Mouse (Mus musculus): Measurements from ENCODE around the gene Micall1. TPM values are rescaled to one million over a fixed set of nuclear protein-coding genes. Genes with fewer than 3 reads are reported as not detected.

Micall1 gene
- 11.8 and 11.9 TPM in 2 replicates for polyA plus RNA-seq (2014; fragmentation: Nextera tagmentation; extraction: Ambion mirVana)

DNA sequence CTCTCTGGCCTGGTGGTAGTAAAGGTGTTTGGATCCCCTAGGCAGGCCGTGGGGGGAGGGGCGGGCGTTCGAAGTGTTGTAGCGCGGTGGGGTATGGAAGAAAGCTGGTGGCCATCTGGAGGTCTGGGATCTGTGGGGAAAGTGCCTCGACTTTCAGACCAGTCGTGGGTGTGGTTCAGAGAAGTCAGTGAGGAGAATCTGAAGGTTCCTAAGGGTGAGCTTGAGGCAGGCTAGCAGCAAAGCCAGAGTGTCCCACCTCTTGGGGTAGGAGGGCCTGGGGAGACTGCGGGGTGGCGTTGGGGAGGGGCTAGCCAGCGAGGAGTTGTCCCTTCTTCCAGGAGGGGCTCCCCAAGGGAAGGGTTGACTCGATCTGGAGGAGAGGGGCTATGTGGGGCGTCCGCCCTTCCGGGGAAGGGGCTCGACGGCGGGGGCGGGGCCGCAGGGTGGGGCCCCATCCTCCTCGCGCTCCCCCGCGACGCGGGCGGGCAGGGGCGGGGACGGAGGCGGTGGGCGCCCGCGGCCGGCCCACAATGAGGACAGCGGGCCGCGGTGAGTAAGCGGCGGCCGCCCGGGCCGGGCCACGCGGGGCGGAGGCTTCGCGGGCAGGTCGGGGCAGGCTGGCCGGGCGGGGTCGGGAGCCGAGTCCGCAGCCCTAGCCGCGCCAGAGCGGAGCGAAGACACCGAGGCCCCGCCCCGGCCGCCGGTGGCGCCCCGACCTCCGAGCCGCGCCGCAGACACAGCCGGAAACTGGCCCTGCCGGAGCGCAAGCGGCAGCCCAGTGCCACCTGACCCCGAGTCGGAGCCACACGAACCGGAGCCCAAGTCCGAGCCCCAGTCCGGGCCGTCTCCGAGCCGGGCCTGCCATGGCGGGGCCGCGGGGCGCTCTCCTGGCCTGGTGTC lies at the start of gene Micall1:
TSS of gene Micall1 (plus strand) at position 478 of the 900 bp plus-strand sequence.
- Histone ChIP-seq H3K9ac (replicated peaks; ENCODE audit: low read length) (peak within 1 kb of the TSS; percentile 92), H3K27ac (replicated peaks; ENCODE audit: low read depth, low read length) (peak within 1 kb of the TSS; percentile 77), H3K36me3 (ENCODE audit: control insufficient read depth, insufficient read depth, low read length) (0 out of 2 replicates have a peak, but pooled peaks cover 2% of the 10 kb centered on the region), H3K27me3 (ENCODE audit: control insufficient read depth, insufficient read depth, low read length) (no peaks in the 10 kb centered on the region), H3K9me3 (ENCODE audit: control insufficient read depth, low read length) (no peaks in the 10 kb centered on the region), H3K4me3 (replicated peaks; ENCODE audit: low read depth, low read length) (peak within 1 kb of the TSS; percentile 85), H3K4me2 (ENCODE audit: low read length) (peak within 1 kb of the TSS; percentile 98), H3K4me1 (ENCODE audit: control insufficient read depth, insufficient read depth, low read length) (peaks cover 25% of the 10 kb centered on the region)
- peak; percentile 77 for DNase-seq
- under 1% methylated on average over 66 of the region's 85 CpGs for WGBS
- peak; percentile 74 for ATAC-seq (ENCODE audit: low FRiP score, low TSS enrichment)

DNA sequence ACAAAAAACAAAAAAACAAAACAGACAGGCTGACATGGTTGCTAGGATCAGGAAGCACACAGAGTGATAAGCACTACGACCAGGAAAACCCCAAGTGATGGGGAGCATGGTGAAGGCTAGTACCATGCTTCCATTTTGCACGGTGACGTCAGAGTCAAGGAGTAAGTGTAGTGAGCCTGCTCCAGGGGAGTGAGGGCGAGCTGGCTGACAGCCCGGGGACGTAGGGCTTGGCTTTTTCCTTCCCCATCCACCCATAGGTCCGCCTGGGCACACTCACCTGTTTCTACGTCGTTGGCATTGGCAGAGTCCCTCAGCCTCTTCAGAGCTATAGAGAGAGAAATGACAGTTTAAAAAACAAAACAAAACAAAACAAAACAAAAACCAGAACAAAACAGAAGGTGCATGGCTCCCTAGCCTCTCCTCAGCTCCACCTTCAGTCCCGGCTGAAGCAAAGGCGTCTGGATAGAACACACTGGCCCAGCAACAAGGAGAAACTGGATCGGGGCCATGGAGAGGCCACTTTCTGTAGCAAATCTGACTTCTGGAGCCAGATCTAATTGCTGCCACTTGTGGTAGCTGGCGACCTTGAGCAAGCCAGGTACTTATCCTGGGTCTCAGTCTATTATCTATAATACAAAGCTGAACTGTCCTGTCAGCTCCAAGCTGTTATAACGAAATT lies 47.7 kb upstream of the Micall1 start:
- H3K36me3 ChIP-seq (ENCODE audit: control insufficient read depth, insufficient read depth, low read length), result peaks cover 47% of the 10 kb centered on the region

DNA sequence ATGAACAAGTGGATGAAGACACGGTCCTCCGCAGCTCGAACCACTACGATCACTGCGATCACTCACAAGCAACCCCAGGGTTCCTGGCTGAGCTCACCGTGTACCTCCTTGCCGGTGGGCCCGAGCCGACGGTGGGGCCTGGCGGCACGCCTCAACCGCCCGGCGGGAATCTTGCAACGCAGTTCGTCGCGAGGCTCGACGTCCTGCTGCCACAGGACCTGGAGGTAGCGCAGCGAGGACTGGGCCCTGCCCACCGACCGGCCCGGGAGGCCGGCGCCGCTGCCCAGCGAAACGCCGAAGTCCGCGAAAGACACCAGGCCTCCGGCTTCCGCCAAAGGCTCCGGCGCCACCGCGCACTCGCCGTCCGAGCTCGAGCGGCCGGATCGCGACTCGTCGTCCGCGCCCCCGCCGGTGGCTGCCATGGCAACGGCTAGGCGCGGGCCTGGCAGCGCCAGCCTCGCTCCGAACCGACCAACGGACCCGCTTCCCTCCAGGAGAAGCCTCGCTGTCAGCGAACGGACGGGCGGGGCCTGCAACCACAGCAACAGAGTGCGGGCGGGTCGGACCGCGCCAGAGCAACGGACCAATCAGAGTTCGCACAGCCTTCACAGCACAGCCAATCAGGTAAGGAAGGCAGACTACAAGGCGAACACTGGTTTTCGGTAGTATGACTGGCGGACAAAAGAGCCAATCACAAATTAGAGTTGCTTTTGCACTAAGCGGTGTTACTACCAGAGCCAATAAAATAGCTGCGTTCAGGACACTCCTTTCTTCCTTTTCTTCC lies 46.1 kb upstream of the Micall1 start, which contains the start of gene Ankrd54:
TSS of gene Ankrd54 (minus strand) at position 518 of the 784 bp plus-strand sequence.
- WGBS, result under 1% methylated on average over 76 of the region's 80 CpGs
- H3K4me3 ChIP-seq (replicated peaks; ENCODE audit: low read depth, low read length), result peak within 1 kb of the TSS; percentile 95
- peak; percentile 99 for DNase-seq
- peaks cover 32% of the 10 kb centered on the region for H3K36me3 ChIP-seq (ENCODE audit: control insufficient read depth, insufficient read depth, low read length)
- H3K4me2 ChIP-seq (ENCODE audit: low read length), result peak within 1 kb of the TSS; percentile 84
- ATAC-seq (ENCODE audit: low FRiP score, low TSS enrichment), result peak; percentile 100
- H3K4me1 ChIP-seq (ENCODE audit: control insufficient read depth, insufficient read depth, low read length), result peaks cover 10% of the 10 kb centered on the region
- H3K27me3 ChIP-seq (ENCODE audit: control insufficient read depth, insufficient read depth, low read length), result no peaks in the 10 kb centered on the region
- no peaks in the 10 kb centered on the region for H3K9me3 ChIP-seq (ENCODE audit: control insufficient read depth, low read length)
- H3K27ac ChIP-seq (replicated peaks; ENCODE audit: low read depth, low read length), result peak within 1 kb of the TSS; percentile 77
- peak within 1 kb of the TSS; percentile 86 for H3K9ac ChIP-seq (replicated peaks; ENCODE audit: low read length)

More for the DNA sequence above, 47.7 kb upstream of the Micall1 start:
- Histone ChIP-seq H3K27me3 (ENCODE audit: control insufficient read depth, insufficient read depth, low read length) (no peaks in the 10 kb centered on the region), H3K27ac (replicated peaks; ENCODE audit: low read depth, low read length) (no peak overlapping the region), H3K9ac (replicated peaks; ENCODE audit: low read length) (no peak overlapping the region), H3K4me3 (replicated peaks; ENCODE audit: low read depth, low read length) (no peak overlapping the region), H3K4me1 (ENCODE audit: control insufficient read depth, insufficient read depth, low read length) (peaks cover 10% of the 10 kb centered on the region), H3K4me2 (ENCODE audit: low read length) (peak overlapping the region; percentile 84; the same call in 1 of the 2 replicates), H3K9me3 (ENCODE audit: control insufficient read depth, low read length) (no peaks in the 10 kb centered on the region)
- 86% methylated on average over 14 of the region's 14 CpGs for WGBS
- ATAC-seq (ENCODE audit: low FRiP score, low TSS enrichment), result no peak
- DNase-seq, result no peak

DNA sequence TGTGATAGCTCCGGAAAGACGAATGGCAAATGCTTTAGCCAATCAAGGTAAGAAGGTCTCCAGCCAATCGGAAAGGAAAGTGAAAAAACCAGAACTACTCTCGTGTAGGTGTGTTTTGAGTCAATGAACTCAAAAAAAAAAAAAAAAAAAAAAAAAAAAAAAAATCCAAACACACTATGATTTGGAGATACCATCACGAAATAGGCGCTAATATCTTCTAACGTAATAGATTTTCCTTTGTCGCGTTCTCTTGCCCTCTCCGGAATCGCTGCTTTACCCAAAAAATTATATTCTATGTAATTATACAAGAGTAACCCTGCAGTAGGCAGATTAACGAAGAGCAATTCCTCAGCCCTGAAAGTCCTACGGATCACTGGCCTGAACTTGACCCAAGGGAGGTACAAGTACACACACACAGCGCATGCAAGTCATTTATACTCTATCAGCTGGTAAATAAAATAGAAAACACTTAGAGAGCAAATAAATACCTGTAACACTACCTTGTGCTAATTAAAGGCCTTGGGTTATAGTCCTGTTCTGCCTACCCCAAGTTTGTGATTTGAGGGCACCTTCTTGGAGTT lies 45.4 kb upstream of the Micall1 start:
- ATAC-seq (ENCODE audit: low FRiP score, low TSS enrichment), result no peak
- peaks cover 10% of the 10 kb centered on the region for H3K4me1 ChIP-seq (ENCODE audit: control insufficient read depth, insufficient read depth, low read length)
- H3K9me3 ChIP-seq (ENCODE audit: control insufficient read depth, low read length), result no peaks in the 10 kb centered on the region
- H3K27me3 ChIP-seq (ENCODE audit: control insufficient read depth, insufficient read depth, low read length), result no peaks in the 10 kb centered on the region
- peak overlapping the region; percentile 32; the same call in 1 of the 2 replicates for H3K27ac ChIP-seq (replicated peaks; ENCODE audit: low read depth, low read length)
- H3K9ac ChIP-seq (replicated peaks; ENCODE audit: low read length), result no peak overlapping the region; the same call in 1 of the 2 replicates
- peaks cover 26% of the 10 kb centered on the region for H3K36me3 ChIP-seq (ENCODE audit: control insufficient read depth, insufficient read depth, low read length)
- H3K4me3 ChIP-seq (replicated peaks; ENCODE audit: low read depth, low read length), result peak overlapping the region; percentile 27
- DNase-seq, result no peak
- 10% methylated on average over 14 of the region's 14 CpGs for WGBS
- H3K4me2 ChIP-seq (ENCODE audit: low read length), result peak overlapping the region; percentile 53

DNA sequence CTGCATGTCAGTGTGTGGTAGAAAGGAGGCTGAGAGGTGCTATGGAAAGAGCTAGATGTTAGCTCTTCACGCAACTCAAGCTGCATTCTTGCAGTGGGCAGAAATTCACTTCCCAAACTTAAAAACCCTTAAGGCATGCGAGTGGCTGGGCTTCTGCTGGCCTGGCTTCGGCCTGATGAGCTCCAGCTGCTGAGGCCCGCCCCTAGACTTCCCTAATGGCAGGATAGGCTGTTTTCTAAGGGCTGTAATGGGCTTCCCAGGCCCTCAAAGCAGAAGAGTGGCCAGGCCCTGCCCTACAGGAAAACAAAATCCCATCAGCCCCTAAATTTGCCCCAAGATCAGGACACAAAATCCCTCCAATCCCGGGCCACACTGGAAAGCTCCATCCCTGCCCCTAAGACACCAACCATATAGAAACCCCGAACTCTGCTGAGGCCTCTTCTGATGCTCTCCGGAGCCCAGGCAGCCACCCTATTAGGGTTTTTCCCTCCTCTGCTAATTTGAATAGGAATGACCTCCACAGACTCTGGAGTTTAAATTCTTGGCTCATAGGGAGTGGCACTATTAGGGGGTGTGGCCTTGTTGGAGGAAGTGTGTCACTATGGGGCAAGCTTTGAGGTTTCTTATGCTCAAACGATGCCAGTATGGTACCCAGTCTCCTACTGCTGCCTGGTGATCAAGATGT lies 43.5 kb upstream of the Micall1 start:
- DNase-seq, result no peak

DNA sequence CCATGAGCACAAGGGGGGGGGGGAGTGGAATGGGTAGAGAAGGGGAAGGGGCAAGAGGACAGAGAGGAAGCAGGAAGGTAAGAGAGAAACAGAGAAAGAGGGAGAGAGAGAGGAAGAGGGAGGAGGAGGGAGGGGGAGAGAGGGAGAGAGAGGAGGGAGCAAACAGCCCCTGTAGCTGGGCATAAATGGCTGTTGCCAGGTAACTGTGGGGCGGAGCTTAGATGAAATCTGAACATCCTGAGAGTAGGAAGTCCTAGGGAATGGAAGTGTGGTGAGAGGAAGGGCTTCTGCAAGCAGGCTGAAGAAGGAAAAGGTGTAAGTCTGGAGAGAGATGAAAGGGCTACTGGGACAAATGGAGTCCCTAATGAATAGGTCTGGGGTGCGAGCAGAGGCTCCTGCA lies 42.4 kb upstream of the Micall1 start:
- ATAC-seq (ENCODE audit: low FRiP score, low TSS enrichment) (no peak), DNase-seq (no peak)
- Histone ChIP-seq H3K27me3 (ENCODE audit: control insufficient read depth, insufficient read depth, low read length) (no peaks in the 10 kb centered on the region), H3K36me3 (ENCODE audit: control insufficient read depth, insufficient read depth, low read length) (no peaks in the 10 kb centered on the region), H3K4me3 (replicated peaks; ENCODE audit: low read depth, low read length) (no peak overlapping the region), H3K27ac (replicated peaks; ENCODE audit: low read depth, low read length) (no peak overlapping the region), H3K9me3 (ENCODE audit: control insufficient read depth, low read length) (no peaks in the 10 kb centered on the region), H3K9ac (replicated peaks; ENCODE audit: low read length) (no peak overlapping the region), H3K4me1 (ENCODE audit: control insufficient read depth, insufficient read depth, low read length) (peaks cover 10% of the 10 kb centered on the region), H3K4me2 (ENCODE audit: low read length) (no peak overlapping the region)
- WGBS, result 59% methylated on average over 2 of the region's 2 CpGs

More for the DNA sequence above, 43.5 kb upstream of the Micall1 start:
- Histone ChIP-seq H3K27ac (replicated peaks; ENCODE audit: low read depth, low read length) (no peak overlapping the region), H3K27me3 (ENCODE audit: control insufficient read depth, insufficient read depth, low read length) (no peaks in the 10 kb centered on the region), H3K36me3 (ENCODE audit: control insufficient read depth, insufficient read depth, low read length) (peaks cover 6% of the 10 kb centered on the region), H3K4me2 (ENCODE audit: low read length) (no peak overlapping the region), H3K4me3 (replicated peaks; ENCODE audit: low read depth, low read length) (no peak overlapping the region), H3K9ac (replicated peaks; ENCODE audit: low read length) (no peak overlapping the region), H3K9me3 (ENCODE audit: control insufficient read depth, low read length) (no peaks in the 10 kb centered on the region), H3K4me1 (ENCODE audit: control insufficient read depth, insufficient read depth, low read length) (peaks cover 10% of the 10 kb centered on the region)
- 70% methylated on average over 8 of the region's 8 CpGs for WGBS
- ATAC-seq (ENCODE audit: low FRiP score, low TSS enrichment), result no peak

DNA sequence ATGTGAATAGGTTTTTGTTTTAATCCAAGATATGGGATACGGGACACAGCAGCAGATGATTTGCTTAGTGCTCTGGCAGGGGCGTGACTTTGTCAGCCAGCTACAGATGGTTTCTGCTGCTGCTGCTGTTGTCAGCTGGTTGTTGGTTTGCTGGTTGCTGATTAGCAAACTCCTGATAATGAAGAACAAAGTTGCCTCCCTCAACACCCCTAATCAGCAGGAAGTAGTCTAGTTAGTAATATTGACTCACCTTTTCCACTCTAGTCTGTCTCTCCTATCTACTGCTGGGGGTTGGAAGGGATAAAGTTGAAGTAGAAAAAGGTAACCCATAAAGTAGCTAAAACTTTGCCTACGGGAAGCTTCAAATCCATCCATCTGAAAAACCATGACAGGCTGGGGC lies 41.1 kb upstream of the Micall1 start:
- 85% methylated on average over 3 of the region's 3 CpGs for WGBS
- H3K4me2 ChIP-seq (ENCODE audit: low read length), result no peak overlapping the region
- H3K9ac ChIP-seq (replicated peaks; ENCODE audit: low read length), result no peak overlapping the region
- no peaks in the 10 kb centered on the region for H3K27me3 ChIP-seq (ENCODE audit: control insufficient read depth, insufficient read depth, low read length)
- no peaks in the 10 kb centered on the region for H3K36me3 ChIP-seq (ENCODE audit: control insufficient read depth, insufficient read depth, low read length)
- no peak for DNase-seq
- no peak for ATAC-seq (ENCODE audit: low FRiP score, low TSS enrichment)
- no peak overlapping the region for H3K4me3 ChIP-seq (replicated peaks; ENCODE audit: low read depth, low read length)
- peaks cover 5% of the 10 kb centered on the region for H3K4me1 ChIP-seq (ENCODE audit: control insufficient read depth, insufficient read depth, low read length)
- H3K27ac ChIP-seq (replicated peaks; ENCODE audit: low read depth, low read length), result no peak overlapping the region
- no peaks in the 10 kb centered on the region for H3K9me3 ChIP-seq (ENCODE audit: control insufficient read depth, low read length)
